Mouse (Mus musculus) naive thymus-derived CD4-positive, alpha-beta T cell, adult 2 months (primary cell): Measurements from ENCODE around the gene Ttc41.
"Not testable (repeated sequence)": the region's sequence is repeated elsewhere in the genome, so short reads cannot be mapped to it uniquely, and the experiment has no call there.

Source experiments
- DNase-seq: peaks from one replicate; pipeline ENCODE4 v3.0.0-alpha.2; 2011; ENCODE audit warnings: low read depth

Ttc41 gene

GRCm38 (mm10) chr10:86705318-86705921 is at the start of gene Ttc41, which contains the start of gene Hsp90b1:
Ttc41 (plus strand) TSS chr10:86705811.
Hsp90b1 (minus strand) TSS chr10:86705509.
- peak; percentile 97 for DNase-seq

DNA sequence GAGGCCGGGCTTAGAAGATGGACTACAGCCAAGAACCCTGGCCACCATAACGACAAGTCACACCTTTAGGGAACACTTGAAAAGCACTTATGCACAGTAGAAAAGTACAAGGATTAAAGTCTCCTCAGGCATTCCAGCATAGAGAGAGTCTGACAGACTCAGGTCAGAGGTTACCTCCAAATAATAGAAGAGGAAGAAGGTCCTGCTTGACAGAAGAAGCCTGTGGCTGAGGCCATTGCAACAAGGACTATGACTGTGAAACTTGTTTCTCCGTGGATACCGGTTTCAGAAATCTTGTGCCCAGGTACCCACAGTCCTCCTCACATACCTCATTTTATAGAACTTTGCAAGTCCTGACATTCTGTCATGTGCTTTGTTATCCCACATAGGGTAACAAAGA is 35.1 kb upstream of the Ttc41 start:
- DNase-seq: not testable (repeated sequence)

- DNase-seq: not testable (repeated sequence)
Observed at GRCm38 (mm10) chr10:86684797-86685178, 20.8 kb upstream of the Ttc41 start.

DNA sequence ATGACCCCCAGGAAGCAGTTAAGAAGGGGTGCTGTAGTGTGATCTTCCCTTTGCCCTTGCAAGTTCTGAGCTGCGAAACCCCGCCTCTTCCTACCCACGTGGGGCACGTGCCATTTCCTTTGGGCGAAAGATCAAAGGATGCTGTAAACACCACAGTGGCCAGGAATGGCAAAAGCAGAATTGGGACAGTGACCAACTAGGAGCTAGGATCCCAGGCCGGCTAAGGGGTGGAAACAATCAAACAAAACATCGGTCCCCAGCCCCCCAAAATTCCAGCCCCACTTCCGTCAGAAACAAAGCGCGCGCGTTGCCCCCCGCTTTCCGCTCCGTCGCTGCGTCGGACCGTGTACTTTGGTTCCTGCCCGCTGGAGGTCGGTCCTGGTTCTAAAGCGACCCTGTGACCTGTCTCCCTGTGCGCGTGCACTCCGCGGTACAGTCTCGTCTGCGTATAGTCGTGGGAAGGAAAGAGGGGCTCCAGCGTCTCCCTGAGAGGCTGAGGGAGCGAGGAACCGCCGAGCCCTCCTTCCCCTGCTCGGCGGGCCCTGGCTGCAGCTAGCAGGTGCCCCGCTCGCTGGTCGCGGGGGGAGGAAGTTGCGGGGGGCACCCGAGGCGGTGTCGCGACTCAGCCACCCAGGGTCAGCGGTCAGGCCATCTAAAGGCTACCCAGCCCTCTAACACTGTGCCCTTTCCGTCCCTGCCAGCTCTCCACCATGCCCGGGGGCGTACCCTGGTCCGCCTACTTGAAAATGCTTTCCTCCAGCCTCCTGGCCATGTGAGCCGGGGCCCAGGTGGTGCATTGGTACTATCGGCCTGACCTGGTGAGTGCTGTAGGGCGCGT is 20.2 kb upstream of the Ttc41 start:
- DNase-seq: peak; percentile 91

DNA sequence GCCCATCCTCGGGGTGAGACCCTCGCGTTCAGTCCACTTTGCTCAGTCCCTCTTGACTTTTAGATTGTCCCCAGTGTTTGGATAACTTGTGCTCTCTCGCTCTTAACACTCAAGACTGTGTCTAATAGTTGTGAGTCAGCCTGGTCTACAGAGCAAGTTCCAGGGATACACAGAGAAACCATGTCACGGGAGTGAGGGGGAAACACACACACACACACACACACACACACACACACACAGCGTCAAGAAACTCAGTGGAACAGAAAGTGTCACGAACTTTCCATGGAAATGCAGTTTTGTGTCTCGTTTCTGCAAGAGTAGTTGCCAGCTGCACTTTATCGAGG is 19.6 kb upstream of the Ttc41 start:
- peak; percentile 39 for DNase-seq

DNA sequence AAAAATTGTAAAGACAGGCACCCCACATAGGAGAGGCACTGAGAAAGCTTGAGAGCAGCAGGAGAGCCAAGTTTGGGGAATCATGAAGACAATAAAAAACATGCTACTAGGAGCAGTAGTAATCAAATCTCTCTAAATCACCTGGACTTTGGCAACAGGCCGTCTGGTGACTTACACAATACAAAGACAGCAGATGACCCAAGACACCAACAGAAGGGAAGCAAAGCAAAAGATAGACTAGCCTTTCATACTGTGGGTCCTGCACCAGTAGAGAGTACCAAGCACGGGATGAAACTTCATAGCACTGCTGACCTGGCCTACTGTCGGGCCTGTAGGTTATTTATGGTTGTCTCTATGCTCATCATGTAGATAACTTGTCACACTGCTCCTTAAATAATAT is 5.4 kb upstream of the Ttc41 start:
- no peak for DNase-seq

DNA sequence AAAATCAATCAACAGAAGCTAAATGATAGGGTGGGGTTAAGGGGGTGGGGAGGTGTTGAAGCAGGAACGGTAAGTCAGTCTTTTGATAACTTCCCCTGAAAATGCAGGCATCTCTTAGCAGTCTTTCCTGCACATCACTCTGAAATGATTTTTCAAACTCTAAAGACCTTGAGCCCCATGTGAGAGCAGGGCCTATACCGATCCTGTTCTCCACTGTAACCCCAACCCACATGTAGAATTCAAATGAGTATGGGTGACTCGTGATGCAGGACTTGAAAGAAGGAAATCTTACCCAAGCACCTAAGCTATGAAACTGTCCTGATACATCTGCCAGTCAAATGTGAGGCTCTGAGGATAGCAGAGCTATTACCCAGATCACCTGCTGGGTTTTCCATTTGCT is 4.6 kb upstream of the Ttc41 start:
- no peak for DNase-seq

DNA sequence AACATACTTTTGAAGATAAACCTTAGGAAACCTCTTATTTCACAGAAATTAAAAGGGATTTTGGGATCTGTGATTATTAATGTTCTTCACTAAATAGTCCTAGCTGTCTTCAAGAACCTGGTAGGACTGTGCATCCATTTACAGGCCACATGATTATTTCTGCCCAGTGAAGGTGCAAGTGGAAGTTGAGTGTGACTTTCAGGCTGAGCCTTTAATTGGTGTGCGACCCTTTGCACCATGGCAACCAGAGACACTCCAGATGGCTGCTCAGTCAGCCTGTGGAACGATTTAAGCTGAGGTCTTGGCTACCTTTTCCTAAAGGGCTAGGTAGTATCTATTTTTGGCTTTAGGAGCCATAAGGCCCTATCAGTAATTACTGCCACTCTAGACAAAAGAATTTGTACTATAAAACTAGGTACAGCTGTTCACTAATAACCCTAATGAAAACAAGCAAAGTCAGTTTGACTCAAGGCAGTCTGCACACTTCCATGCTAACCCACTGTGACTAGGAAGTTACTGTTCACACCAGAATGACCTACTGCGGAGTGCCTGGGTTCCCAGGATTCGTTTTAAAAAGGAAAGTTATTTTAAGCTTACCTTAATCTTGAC is 3.2 kb upstream of the Ttc41 start:
- DNase-seq: no peak

DNA sequence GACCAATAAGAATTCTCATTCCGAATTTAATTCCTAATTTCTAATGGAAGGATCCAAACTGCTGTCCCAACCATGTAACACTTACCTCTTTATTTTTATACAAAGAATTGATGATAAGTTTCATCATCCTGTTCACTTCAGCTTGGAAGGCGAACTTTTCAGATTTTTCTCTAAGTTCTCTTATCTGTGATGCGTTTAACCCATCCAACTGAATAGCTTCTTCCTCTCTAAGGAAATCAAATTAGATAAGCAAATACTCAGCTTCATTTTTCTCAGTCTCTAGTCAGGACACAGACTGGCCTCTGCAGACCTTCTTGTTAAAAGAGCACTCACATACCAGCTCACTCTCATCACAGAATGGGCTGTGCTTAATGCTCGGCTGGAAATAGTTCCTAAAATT is 2.2 kb upstream of the Ttc41 start:
- no peak for DNase-seq

- DNase-seq: peak; percentile 20
Observed at GRCm38 (mm10) chr10:86704141-86704540, 1.5 kb upstream of the Ttc41 start.

- peak; percentile 35 for DNase-seq
Observed at GRCm38 (mm10) chr10:86704589-86705191, 921 bp upstream of the Ttc41 start.

GRCm38 (mm10) chr10:86705922-86706752 is 526 bp downstream of the Ttc41 start:
- peak; percentile 95 for DNase-seq

- DNase-seq: no peak
Observed at GRCm38 (mm10) chr10:86707134-86707533, 1.5 kb downstream of the Ttc41 start.

DNA sequence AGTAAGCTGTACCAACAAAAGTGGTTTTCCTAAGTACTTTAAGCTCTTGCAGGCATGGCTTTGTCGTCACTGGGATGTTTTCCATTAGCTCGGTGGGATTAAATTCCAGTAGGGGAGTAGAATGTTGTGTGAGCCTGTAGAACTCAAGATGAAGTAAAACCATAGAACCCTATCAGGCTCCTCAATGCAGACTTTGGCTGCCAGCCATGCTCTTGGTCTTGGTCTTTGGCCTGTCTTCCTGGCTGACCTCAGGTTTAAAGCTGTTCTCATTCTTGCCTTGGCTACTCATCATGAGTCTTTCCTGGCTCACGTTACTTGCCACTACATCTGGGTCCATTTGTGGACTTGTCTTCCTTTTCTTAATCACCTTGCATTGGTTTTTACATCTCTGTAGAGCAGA is 6.5 kb downstream of the Ttc41 start:
- no peak for DNase-seq

GRCm38 (mm10) chr10:86727548-86727980 is 22.0 kb downstream of the Ttc41 start:
- DNase-seq: peak; percentile 87

GRCm38 (mm10) chr10:86728176-86728575 is 22.6 kb downstream of the Ttc41 start:
- peak; percentile 33 for DNase-seq

DNA sequence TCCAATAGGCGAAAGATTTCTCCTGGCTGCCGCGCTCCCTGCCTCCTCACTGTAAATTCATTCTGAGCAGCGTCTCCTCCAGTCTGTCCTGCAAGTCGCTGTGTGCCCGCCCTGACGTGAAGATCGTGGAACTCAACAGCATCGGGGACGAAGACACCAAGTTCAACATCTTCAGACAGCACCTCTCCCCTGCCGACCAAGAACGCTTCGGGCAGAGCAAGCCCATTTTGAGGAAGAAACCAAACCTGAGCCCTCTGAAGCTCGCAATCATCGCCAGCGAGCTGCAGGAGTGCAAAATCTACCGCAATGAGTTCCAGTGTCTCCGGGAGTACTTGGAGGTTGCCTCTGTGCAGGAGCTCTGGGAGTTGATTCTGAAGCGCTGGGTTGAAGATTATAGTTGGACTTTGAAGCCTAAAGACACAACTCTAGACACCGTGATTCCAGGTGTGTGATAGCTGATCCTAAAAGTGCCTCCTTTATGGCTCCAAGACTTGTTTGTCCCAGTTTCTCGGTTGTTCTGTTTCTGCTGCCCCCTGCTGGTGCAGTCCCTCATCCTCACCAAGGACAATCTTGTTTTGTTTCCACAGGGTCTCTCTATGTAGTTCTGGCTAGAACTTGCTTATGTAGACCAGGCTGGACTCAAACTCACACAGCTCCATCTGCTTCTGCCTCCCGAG is 25.4 kb downstream of the Ttc41 start:
- DNase-seq: peak; percentile 92

GRCm38 (mm10) chr10:86731500-86731863 is 25.9 kb downstream of the Ttc41 start:
- DNase-seq: no peak

- peak; percentile 51 for DNase-seq
Observed at GRCm38 (mm10) chr10:86735036-86735435, 29.4 kb downstream of the Ttc41 start.

DNA sequence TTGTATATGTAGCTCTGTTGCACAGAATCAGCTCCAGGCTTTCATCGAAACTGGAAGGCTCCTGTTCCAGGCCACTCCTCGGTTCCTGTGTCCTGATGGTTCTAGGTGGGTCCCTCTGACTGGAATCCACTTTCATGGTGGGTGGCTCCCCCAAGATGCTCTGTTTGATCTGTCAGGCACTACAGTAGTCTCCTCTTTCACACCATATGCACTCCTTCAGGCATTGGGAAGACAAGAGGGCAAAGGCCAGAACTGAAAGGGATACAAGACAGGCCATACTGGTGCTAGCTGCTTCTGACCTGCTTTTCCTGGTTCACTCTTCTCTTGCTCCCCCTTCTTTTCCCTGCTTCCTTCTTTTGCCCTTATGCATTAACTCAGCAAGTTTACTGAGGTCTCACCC is 37.3 kb downstream of the Ttc41 start:
- no peak for DNase-seq

DNA sequence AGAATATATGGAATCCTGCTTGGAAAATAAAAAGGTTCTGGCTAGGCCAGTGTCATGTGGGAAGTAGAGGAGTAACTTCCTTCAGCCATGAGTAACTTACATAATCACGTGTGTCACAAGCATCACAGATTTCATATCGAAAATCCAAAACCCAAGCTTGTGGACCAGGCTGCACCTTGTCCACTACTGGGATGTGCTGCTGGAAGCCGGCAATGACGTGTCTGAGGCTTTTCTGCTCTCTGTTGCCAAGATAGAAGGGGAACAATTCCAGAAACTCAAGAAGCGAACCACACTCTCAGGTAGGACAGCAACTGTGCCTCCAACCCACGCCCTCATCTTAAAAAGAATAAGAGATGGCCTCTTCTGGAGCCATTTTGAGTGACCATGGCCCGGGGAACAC is 38.7 kb downstream of the Ttc41 start:
- no peak for DNase-seq
